ENCODE assay signal across 18 mouse cellular contexts in genomic region chr1:152590321-152590720, GRCm38 (mm10).
DNase-seq lines count a peak whose midpoint lies in the region; ATAC-seq lines count a peak whose summit lies in the region.
"Had no signal": no experiment of that assay in that cellular context is flagged by ENCODE, and none has a peak within 500 bp of the region (broad histone marks: within the 10 kb centered on the region; RNA-seq: fewer than 3 reads in every experiment).

No protein-coding gene starts in this region.

- DNase-seq in forebrain, embryonic 10.5 days (ENCODE audit: extremely low spot score, low spot score): no peak
- DNase-seq in forebrain, embryonic 14.5 days (ENCODE audit: low spot score): no peak
- no peak for DNase-seq in hindbrain, embryonic 10.5 days (ENCODE audit: low spot score)
- peak; percentile 82 for DNase-seq in 3T3-L1 (ENCODE audit: low read depth, low spot score)
- no peak for DNase-seq in cerebellum, adult 9-10 months
- DNase-seq: adrenal gland, adult 2 months; cerebellum, postnatal 14 days; heart, postnatal 14 days; kidney, postnatal 14 days; layer of hippocampus, postnatal 36 days; left cerebral cortex, postnatal 4 days; retina, postnatal 1 day; spleen, adult 18-20 months had no signal

- no peak overlapping the region for H3K9ac ChIP-seq in forebrain, embryonic 14.5 days (ENCODE audit: low read length)
- H3K9ac ChIP-seq in hindbrain, embryonic 13.5 days: no peak overlapping the region
- H3K9ac ChIP-seq in embryonic facial prominence, embryonic 12.5 days: no peak overlapping the region
- no peak overlapping the region for H3K9ac ChIP-seq in midbrain, embryonic 15.5 days

- H3K4me1 ChIP-seq in forebrain, embryonic 10.5 days: peaks cover 42% of the 10 kb centered on the region
- peaks cover 7% of the 10 kb centered on the region; the same call in 1 of the 2 replicates for H3K4me1 ChIP-seq in forebrain, embryonic 14.5 days (ENCODE audit: control insufficient read depth, insufficient read depth, low read length)
- H3K4me1 ChIP-seq in hindbrain, embryonic 10.5 days (replicated peaks): peaks cover 34% of the 10 kb centered on the region
- H3K4me1 ChIP-seq in hindbrain, embryonic 13.5 days (replicated peaks): peaks cover 22% of the 10 kb centered on the region; the same call in 1 of the 2 replicates
- H3K4me1 ChIP-seq in embryonic facial prominence, embryonic 12.5 days: peaks cover 45% of the 10 kb centered on the region
- H3K4me1 ChIP-seq in midbrain, embryonic 15.5 days: 0 out of 2 replicates have a peak, but pooled peaks cover 4% of the 10 kb centered on the region

- H3K36me3 ChIP-seq in forebrain, embryonic 10.5 days (replicated peaks): peaks cover 11% of the 10 kb centered on the region
- H3K36me3 ChIP-seq in forebrain, embryonic 14.5 days (ENCODE audit: control insufficient read depth, insufficient read depth, low read length): peaks cover 5% of the 10 kb centered on the region; the same call in 1 of the 2 replicates
- H3K36me3 ChIP-seq in hindbrain, embryonic 10.5 days: peaks cover 17% of the 10 kb centered on the region
- H3K36me3 ChIP-seq in hindbrain, embryonic 13.5 days: no peaks in the 10 kb centered on the region
- H3K36me3 ChIP-seq in embryonic facial prominence, embryonic 12.5 days: no peaks in the 10 kb centered on the region
- H3K36me3 ChIP-seq in midbrain, embryonic 15.5 days (replicated peaks): no peaks in the 10 kb centered on the region

- no peak overlapping the region for H3K4me3 ChIP-seq in forebrain, embryonic 10.5 days
- no peak overlapping the region for H3K4me3 ChIP-seq in forebrain, embryonic 14.5 days (ENCODE audit: low read depth, low read length)
- H3K4me3 ChIP-seq in hindbrain, embryonic 10.5 days: no peak overlapping the region
- no peak overlapping the region for H3K4me3 ChIP-seq in hindbrain, embryonic 13.5 days
- H3K4me3 ChIP-seq in embryonic facial prominence, embryonic 12.5 days: no peak overlapping the region
- no peak overlapping the region for H3K4me3 ChIP-seq in midbrain, embryonic 15.5 days
- H3K4me3 ChIP-seq: megakaryocyte, embryonic 14.5 days had no signal

- no peaks in the 10 kb centered on the region for H3K9me3 ChIP-seq in forebrain, embryonic 10.5 days
- no peaks in the 10 kb centered on the region for H3K9me3 ChIP-seq in forebrain, embryonic 14.5 days (replicated peaks; ENCODE audit: control insufficient read depth, low read length)
- H3K9me3 ChIP-seq in hindbrain, embryonic 10.5 days: no peaks in the 10 kb centered on the region
- no peaks in the 10 kb centered on the region for H3K9me3 ChIP-seq in hindbrain, embryonic 13.5 days
- no peaks in the 10 kb centered on the region for H3K9me3 ChIP-seq in embryonic facial prominence, embryonic 12.5 days
- no peaks in the 10 kb centered on the region for H3K9me3 ChIP-seq in midbrain, embryonic 15.5 days
- H3K9me3 ChIP-seq: megakaryocyte, embryonic 14.5 days had no signal

- WGBS in forebrain, embryonic 10.5 days: 77% methylated on average over 5 of the region's 5 CpGs
- 65% methylated on average over 5 of the region's 5 CpGs for WGBS in forebrain, embryonic 14.5 days
- WGBS in hindbrain, embryonic 10.5 days: 78% methylated on average over 5 of the region's 5 CpGs
- WGBS in hindbrain, embryonic 13.5 days: 81% methylated on average over 5 of the region's 5 CpGs
- 48% methylated on average over 5 of the region's 5 CpGs for WGBS in embryonic facial prominence, embryonic 12.5 days
- 85% methylated on average over 5 of the region's 5 CpGs for WGBS in midbrain, embryonic 15.5 days

- H3K27ac ChIP-seq in forebrain, embryonic 10.5 days: peak overlapping the region; percentile 1; the same call in 1 of the 2 replicates
- no peak overlapping the region for H3K27ac ChIP-seq in forebrain, embryonic 14.5 days (ENCODE audit: low read depth, low read length)
- peak overlapping the region; percentile 29; the same call in 1 of the 2 replicates for H3K27ac ChIP-seq in hindbrain, embryonic 10.5 days
- no peak overlapping the region for H3K27ac ChIP-seq in hindbrain, embryonic 13.5 days
- H3K27ac ChIP-seq in embryonic facial prominence, embryonic 12.5 days: 0 out of 2 replicates have a peak overlapping the region, but pooled peaks have one; percentile 0
- no peak overlapping the region for H3K27ac ChIP-seq in midbrain, embryonic 15.5 days

- no peak for ATAC-seq in forebrain, embryonic 14.5 days
- no peak for ATAC-seq in hindbrain, embryonic 13.5 days (ENCODE audit: low FRiP score)
- no peak for ATAC-seq in embryonic facial prominence, embryonic 12.5 days (ENCODE audit: insufficient number of reproducible peaks, insufficient read depth, low FRiP score, low TSS enrichment)
- ATAC-seq in midbrain, embryonic 15.5 days (replicated peaks): no peak
- ATAC-seq: inflammation-experienced regulatory T-cells, adult 6 months had no signal

- no peaks in the 10 kb centered on the region for H3K27me3 ChIP-seq in forebrain, embryonic 10.5 days (ENCODE audit: poor library complexity, severe bottlenecking)
- no peaks in the 10 kb centered on the region for H3K27me3 ChIP-seq in forebrain, embryonic 14.5 days (replicated peaks; ENCODE audit: control insufficient read depth, insufficient read depth, low read length)
- H3K27me3 ChIP-seq in hindbrain, embryonic 10.5 days (ENCODE audit: insufficient read depth, poor library complexity, severe bottlenecking): no peaks in the 10 kb centered on the region
- no peaks in the 10 kb centered on the region for H3K27me3 ChIP-seq in hindbrain, embryonic 13.5 days
- H3K27me3 ChIP-seq in embryonic facial prominence, embryonic 12.5 days: no peaks in the 10 kb centered on the region
- no peaks in the 10 kb centered on the region for H3K27me3 ChIP-seq in midbrain, embryonic 15.5 days (replicated peaks)

- H3K4me2 ChIP-seq in forebrain, embryonic 14.5 days (ENCODE audit: low read length): no peak overlapping the region
- H3K4me2 ChIP-seq in hindbrain, embryonic 13.5 days: no peak overlapping the region
- no peak overlapping the region for H3K4me2 ChIP-seq in embryonic facial prominence, embryonic 12.5 days (replicated peaks)
- H3K4me2 ChIP-seq in midbrain, embryonic 15.5 days: no peak overlapping the region

Comparison
In these comparisons a context has a peak if more than half of its experiments do, and no peak if none do; other contexts are left out.
1. H3K27ac ChIP-seq: peak in forebrain, embryonic 10.5 days (single experiment), hindbrain, embryonic 10.5 days (single experiment) and embryonic facial prominence, embryonic 12.5 days (single experiment); none in forebrain, embryonic 14.5 days (single experiment), hindbrain, embryonic 13.5 days (single experiment) and midbrain, embryonic 15.5 days (single experiment).